Mouse (Mus musculus) right cerebral cortex, adult 2 months (tissue): ENCODE results near the gene Bptf.
"Not testable (repeated sequence)": the region's sequence is repeated elsewhere in the genome, so short reads cannot be mapped to it uniquely, and the experiment has no call there.

ENCODE experiments used
- DNase-seq, 2 experiments: peaks; one replicate each; pipeline ENCODE4 v3.0.0; 2021 to 2022; ENCODE audit warnings: low spot score in 2 of 2

The Bptf gene

GRCm38 (mm10) chr11:107131749-107132421 lies at the start of gene Bptf:
TSS of gene Bptf (minus strand) at chr11:107132127.
- DNase-seq = peak; percentile 82 to 83

- no peak for DNase-seq
Measured at GRCm38 (mm10) chr11:107161215-107161614, 29.3 kb upstream of the Bptf start.

DNA sequence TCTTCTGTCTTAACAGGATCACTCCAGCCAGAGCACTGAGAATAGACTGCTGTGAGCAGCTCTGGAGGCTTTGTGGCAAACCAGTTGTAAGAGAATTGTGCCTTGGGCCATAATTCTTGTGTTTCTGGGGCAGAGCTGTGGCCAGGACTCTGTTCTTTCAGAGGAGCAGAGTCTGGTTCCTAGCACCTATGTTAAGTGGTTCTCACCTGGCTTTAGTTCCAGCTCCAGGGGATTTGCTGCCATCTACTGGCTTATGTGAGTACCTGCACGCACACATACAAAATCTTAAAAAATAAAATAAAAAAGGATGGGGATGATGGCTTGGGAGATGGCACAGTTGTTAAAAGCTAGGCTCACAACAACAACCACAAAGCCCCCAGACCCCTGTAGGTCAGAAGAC lies 27.1 kb upstream of the Bptf start:
- DNase-seq = no peak

- no peak for DNase-seq
Measured at GRCm38 (mm10) chr11:107156977-107157642, 25.2 kb upstream of the Bptf start.

GRCm38 (mm10) chr11:107155292-107155691 lies 23.4 kb upstream of the Bptf start:
- DNase-seq = no peak

DNA sequence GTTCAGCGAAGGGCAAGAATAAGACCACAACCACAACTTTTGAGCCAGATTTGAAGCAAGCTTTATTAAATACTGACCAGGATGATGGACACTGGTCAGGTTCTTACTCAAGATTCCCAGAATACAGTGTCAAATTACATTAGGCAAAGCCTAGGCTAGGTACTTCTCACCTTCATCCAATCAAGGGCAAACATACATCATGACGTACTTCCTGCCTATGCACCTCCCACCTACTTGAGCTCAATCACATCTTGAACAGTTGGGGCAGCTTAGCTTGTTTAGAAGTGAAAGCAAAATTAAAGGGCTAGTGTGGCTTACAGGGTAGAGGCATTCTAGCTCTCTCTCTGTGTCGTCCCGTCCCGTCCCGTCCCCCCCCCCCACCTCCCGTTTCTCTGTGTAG lies 22.5 kb upstream of the Bptf start:
- DNase-seq = no peak

GRCm38 (mm10) chr11:107153645-107154044 lies 21.7 kb upstream of the Bptf start:
- DNase-seq = no peak

GRCm38 (mm10) chr11:107151809-107152208 lies 19.9 kb upstream of the Bptf start:
- DNase-seq = no peak

GRCm38 (mm10) chr11:107143956-107144355 lies 12.0 kb upstream of the Bptf start:
- not testable (repeated sequence) for DNase-seq

GRCm38 (mm10) chr11:107142382-107142781 lies 10.5 kb upstream of the Bptf start:
- DNase-seq = no peak

DNA sequence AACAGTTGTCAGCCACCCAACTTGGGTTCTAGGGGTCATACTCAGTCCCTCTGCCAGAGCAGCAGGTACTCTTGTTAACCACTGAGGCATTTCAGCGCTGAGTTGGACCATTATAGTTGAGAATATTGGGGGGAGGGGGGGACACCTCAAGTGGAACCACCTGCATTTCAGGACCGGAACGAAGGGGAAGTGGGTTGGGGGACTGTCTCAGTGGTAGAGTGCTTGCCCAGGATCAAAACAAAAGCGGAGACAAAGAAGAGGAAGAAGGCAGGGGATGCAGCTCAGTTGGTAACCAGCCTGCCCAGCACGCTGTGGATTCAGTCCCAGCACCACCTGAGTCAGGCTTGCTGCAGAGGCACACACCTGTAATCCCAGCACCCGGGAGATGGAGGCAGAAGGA lies 8.8 kb upstream of the Bptf start:
- DNase-seq = no peak

- DNase-seq = no peak
Measured at GRCm38 (mm10) chr11:107138633-107139032, 6.7 kb upstream of the Bptf start.

GRCm38 (mm10) chr11:107137593-107137992 lies 5.7 kb upstream of the Bptf start:
- DNase-seq = no peak

- not testable (repeated sequence) for DNase-seq
Measured at GRCm38 (mm10) chr11:107136458-107136857, 4.5 kb upstream of the Bptf start.

- no peak for DNase-seq
Measured at GRCm38 (mm10) chr11:107135741-107136140, 3.8 kb upstream of the Bptf start.

GRCm38 (mm10) chr11:107132426-107132825 lies 499 bp upstream of the Bptf start:
- DNase-seq = no peak

- DNase-seq = peak; percentile 44 to 57
Measured at GRCm38 (mm10) chr11:107130879-107131748, 813 bp downstream of the Bptf start.

- peak in 1 of 2 experiments; percentile 11 for DNase-seq
Measured at GRCm38 (mm10) chr11:107130221-107130788, 1.6 kb downstream of the Bptf start.

DNA sequence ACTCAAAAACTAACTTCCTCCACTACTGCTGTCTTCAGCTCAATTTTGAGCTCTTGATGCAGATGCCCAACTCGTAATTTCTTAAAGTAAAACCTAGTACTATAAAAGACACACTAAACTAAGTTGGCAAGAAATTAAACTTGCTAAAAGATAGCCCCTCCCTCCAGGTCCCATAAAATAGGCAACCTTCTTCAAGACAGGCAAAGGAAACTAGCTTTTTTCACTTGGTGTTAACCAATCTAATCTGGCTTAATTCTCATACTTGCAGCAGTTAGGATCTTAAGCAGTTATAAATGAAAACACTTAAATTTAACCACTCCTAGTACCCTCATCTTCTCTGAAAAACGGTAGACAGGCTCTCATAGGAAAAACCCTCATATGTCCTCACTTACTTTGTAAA lies 2.3 kb downstream of the Bptf start:
- DNase-seq = no peak

- DNase-seq = not testable (repeated sequence)
Measured at GRCm38 (mm10) chr11:107126716-107127115, 5.2 kb downstream of the Bptf start.

DNA sequence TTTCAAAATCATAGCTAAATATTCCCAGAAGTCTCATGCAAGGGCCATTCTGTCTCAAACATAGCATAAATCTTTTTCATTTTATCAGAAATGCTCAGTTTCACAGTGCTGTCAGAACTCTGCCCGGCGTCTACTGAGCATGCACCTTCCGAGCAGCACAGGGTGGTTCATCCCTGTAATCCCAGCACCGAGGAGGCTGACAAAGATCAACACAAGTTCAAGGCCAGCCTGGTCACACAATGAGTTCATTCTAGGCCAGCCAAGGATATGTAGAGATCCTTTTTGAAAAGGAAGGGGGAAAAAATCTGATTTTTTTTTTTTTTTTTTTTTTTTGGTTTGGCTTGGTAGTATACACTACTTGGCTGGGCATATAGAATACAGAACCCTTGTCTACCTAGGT lies 6.9 kb downstream of the Bptf start:
- no peak for DNase-seq

DNA sequence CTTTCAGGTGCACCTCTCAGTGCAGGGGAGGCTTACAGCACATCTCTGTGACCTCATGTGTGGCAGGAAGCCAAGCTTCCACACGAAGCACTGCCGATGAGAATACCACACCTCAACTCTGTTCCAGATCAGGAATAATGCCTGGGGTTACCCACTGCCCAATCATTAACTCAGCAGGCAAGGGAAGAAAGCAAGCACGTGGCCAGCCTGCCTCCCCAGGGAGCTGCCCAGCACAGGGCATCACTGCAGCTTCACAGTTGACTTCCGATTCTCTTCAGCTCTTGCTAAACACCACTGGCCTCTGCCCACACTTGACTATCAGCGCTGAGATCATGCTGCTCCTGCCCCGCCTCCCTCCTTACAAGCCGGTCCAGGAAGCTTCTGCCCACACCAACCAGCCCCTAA lies 7.6 kb downstream of the Bptf start:
- peak; percentile 60 to 63 for DNase-seq
